Mouse (Mus musculus): Measurements from ENCODE around the gene Calcb. TPM values are rescaled to one million over a fixed set of nuclear protein-coding genes. Genes with fewer than 3 reads are reported as not detected.

The Calcb gene
- total RNA-seq, 1 experiment, result 0.80 TPM

DNA sequence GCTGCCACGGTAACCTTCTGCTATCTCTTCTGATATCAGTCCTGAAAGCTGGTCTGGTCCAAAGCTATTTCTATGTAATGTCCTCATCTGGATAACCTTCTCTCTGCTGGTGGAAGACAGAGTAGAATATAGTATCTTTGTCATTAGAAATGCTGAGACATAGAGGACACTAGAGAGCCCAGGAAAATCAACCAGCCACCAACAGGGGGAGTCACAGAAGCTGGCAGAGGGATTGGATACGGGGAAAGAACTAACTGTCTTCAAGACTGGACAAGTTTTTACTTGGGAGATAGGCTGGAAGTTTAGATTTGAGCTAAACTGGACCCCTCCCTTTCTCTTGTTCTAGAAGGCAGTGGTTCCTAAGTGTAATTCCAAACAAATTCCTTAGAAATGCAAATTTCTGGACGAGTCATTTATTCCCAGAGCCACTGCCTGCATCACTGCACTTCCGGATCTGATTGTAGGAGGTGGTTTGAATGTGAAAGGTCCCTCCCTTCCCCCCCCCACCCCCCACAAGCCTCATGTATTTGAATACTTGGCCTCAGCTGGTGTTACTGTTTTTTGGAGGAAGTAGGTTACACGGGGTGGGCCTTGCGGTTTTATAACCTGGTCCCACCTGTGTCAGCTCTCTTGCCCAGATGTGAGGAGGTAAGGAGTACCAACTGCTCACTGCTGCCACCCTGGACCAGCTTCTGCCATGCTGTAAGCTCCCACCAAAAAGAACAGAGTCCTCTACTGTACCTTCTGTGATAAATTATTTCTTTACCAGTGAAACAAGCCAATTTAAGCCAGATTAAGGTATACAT is 22.1 kb downstream of the Calcb start:
- Histone ChIP-seq H3K4me1 (ENCODE audit: control insufficient read depth in 2 of 2, insufficient read depth in 2 of 2, low read length in 2 of 2, poor library complexity in 1 of 2) (peaks cover 20 to 33% of the 10 kb centered on the region in 2 experiments), H3K27ac (ENCODE audit: insufficient read depth, low read depth, low read length, poor library complexity, severe bottlenecking) (peak overlapping the region; percentile 70; the same call in 1 of the 2 replicates), H3K36me3 (ENCODE audit: control insufficient read depth, insufficient read depth, low read length, poor library complexity, severe bottlenecking) (no peaks in the 10 kb centered on the region), H3K9ac (ENCODE audit: insufficient read depth, low read depth, low read length, poor library complexity, severe bottlenecking) (no peak overlapping the region), H3K9me3 (ENCODE audit: control insufficient read depth, insufficient read depth, low read depth, low read length) (no peaks in the 10 kb centered on the region), H3K4me3 (ENCODE audit: insufficient read depth in 1 of 2, low read depth in 1 of 2, low read length in 2 of 2, poor library complexity in 1 of 2, severe bottlenecking in 1 of 2) (peak overlapping the region in 1 of 2 experiments; percentile 4; a peak in 1 of 4 replicates)
- peak; percentile 61 for DNase-seq (ENCODE audit: low read depth, low spot score)
- TF ChIP-seq MAFK (IDR thresholded peaks at IDR 0.05; ENCODE audit: insufficient read depth, low read depth, low read length) (no peak), HCFC1 (IDR thresholded peaks at IDR 0.05; ENCODE audit: borderline replicate concordance, insufficient read depth, low read length) (no peak), ZNF384 (IDR thresholded peaks at IDR 0.05; ENCODE audit: low read depth, low read length) (no peak), ZC3H11A (IDR thresholded peaks at IDR 0.05; ENCODE audit: borderline replicate concordance, low read depth, low read length) (no peak), CHD2 (IDR thresholded peaks at IDR 0.05; ENCODE audit: low read depth, low read length) (no peak)
- in situ Hi-C loops (cut with MboI; ENCODE audit: low sequenced_read_pairs in 2 of 2, unreplicated experiment in 2 of 2), result no loop called here

DNA sequence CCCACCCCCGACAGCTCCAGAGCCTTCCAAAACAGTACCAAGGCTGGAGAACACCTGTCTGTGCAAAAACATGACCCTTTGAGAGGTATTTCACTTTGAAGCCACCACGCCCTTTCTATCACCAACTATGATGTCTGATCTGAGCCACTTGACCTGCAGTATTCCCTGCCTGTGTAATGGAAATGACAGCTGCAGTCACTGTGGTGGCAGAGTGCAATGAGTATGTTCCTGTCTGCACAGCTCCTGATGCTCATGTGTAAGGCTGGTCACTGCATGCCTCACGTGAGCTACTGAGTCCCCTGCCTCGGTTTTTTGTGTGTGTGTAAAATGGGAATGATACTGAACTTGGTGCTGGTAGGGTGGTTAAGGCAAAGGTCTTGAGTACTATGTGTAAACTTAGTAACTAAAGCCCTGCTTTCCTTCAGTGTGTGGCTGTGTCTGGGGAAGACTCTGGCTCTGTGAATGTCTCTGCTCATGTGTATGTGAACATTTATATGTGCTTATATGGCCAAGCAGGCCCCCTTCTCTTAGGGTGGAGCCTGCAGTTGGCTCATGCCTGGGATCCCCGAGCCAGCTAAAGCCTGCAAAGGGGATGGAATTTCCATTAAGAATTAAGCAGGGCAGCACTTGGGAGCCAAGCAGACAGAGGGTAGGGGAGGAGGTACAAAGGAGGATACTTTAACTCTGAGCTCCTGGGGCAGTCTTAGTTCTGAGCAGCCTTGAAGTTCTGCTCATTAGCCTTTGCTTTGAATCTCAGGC is 24.8 kb downstream of the Calcb start, which contains the start of gene Insc:
Gene Insc (plus strand): TSS at position 673 of the 759 bp plus-strand sequence.
- Histone ChIP-seq H3K9me3 (ENCODE audit: control insufficient read depth, insufficient read depth, low read depth, low read length) (no peaks in the 10 kb centered on the region), H3K4me1 (ENCODE audit: control insufficient read depth in 2 of 2, insufficient read depth in 2 of 2, low read length in 2 of 2, poor library complexity in 1 of 2) (peaks cover 20 to 33% of the 10 kb centered on the region in 2 experiments), H3K9ac (ENCODE audit: insufficient read depth, low read depth, low read length, poor library complexity, severe bottlenecking) (no peak within 1 kb of the TSS), H3K27ac (ENCODE audit: insufficient read depth, low read depth, low read length, poor library complexity, severe bottlenecking) (no peak within 1 kb of the TSS), H3K4me3 (ENCODE audit: insufficient read depth in 1 of 2, low read depth in 1 of 2, low read length in 2 of 2, poor library complexity in 1 of 2, severe bottlenecking in 1 of 2) (no peak within 1 kb of the TSS), H3K36me3 (ENCODE audit: control insufficient read depth, insufficient read depth, low read length, poor library complexity, severe bottlenecking) (no peaks in the 10 kb centered on the region)
- in situ Hi-C loops (cut with MboI; ENCODE audit: low sequenced_read_pairs in 2 of 2, unreplicated experiment in 2 of 2), result no loop called here
- no peak for DNase-seq (ENCODE audit: low read depth, low spot score)
- TF ChIP-seq HCFC1 (IDR thresholded peaks at IDR 0.05; ENCODE audit: borderline replicate concordance, insufficient read depth, low read length), result no peak
- TF ChIP-seq ZC3H11A (IDR thresholded peaks at IDR 0.05; ENCODE audit: borderline replicate concordance, low read depth, low read length), result no peak

DNA sequence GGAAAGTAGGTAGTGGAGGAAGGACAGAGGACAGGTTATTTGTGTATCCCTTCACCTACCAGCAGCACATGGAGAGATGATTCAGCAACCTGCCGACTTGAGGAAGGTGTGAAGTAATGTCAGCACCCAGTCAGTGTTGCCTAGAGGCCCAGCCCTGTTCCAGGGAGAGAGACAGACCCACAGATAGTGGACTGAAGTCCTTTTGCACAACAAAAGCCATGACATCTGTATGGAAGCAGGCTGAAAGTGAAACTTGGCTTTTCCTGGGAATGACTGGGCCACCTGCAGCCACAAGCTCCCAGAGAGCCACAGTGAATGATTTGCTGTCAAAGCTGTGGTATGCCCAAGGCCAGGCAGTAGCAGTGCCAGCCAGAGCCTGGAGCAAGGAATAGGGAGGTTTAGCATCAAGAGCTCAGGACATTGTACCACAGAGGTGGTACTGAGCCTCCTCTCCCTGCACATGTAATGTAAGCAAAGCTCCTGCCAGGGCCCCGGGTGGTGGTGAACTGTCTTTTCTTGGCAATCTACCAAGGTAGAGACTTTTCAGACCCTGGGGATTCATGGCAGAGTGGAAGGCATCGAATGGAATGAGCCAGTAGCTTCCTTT is 26.3 kb downstream of the Calcb start:
- Histone ChIP-seq H3K4me3 (ENCODE audit: insufficient read depth in 1 of 2, low read depth in 1 of 2, low read length in 2 of 2, poor library complexity in 1 of 2, severe bottlenecking in 1 of 2) (no peak overlapping the region), H3K9me3 (ENCODE audit: control insufficient read depth, insufficient read depth, low read depth, low read length) (no peaks in the 10 kb centered on the region), H3K36me3 (ENCODE audit: control insufficient read depth, insufficient read depth, low read length, poor library complexity, severe bottlenecking) (no peaks in the 10 kb centered on the region), H3K4me1 (ENCODE audit: control insufficient read depth in 2 of 2, insufficient read depth in 2 of 2, low read length in 2 of 2, poor library complexity in 1 of 2) (peaks cover 17 to 28% of the 10 kb centered on the region in 2 experiments), H3K27ac (ENCODE audit: insufficient read depth, low read depth, low read length, poor library complexity, severe bottlenecking) (no peak overlapping the region), H3K9ac (ENCODE audit: insufficient read depth, low read depth, low read length, poor library complexity, severe bottlenecking) (no peak overlapping the region)
- DNase-seq (ENCODE audit: low read depth, low spot score), result no peak
- in situ Hi-C loops (cut with MboI; ENCODE audit: low sequenced_read_pairs in 2 of 2, unreplicated experiment in 2 of 2), result no loop called here
- no peak for TF ChIP-seq ZC3H11A (IDR thresholded peaks at IDR 0.05; ENCODE audit: borderline replicate concordance, low read depth, low read length)
- no peak for TF ChIP-seq MAFK (IDR thresholded peaks at IDR 0.05; ENCODE audit: insufficient read depth, low read depth, low read length)
- no peak for TF ChIP-seq CHD2 (IDR thresholded peaks at IDR 0.05; ENCODE audit: low read depth, low read length)
- no peak for TF ChIP-seq ZNF384 (IDR thresholded peaks at IDR 0.05; ENCODE audit: low read depth, low read length)
- no peak for TF ChIP-seq HCFC1 (IDR thresholded peaks at IDR 0.05; ENCODE audit: borderline replicate concordance, insufficient read depth, low read length)

DNA sequence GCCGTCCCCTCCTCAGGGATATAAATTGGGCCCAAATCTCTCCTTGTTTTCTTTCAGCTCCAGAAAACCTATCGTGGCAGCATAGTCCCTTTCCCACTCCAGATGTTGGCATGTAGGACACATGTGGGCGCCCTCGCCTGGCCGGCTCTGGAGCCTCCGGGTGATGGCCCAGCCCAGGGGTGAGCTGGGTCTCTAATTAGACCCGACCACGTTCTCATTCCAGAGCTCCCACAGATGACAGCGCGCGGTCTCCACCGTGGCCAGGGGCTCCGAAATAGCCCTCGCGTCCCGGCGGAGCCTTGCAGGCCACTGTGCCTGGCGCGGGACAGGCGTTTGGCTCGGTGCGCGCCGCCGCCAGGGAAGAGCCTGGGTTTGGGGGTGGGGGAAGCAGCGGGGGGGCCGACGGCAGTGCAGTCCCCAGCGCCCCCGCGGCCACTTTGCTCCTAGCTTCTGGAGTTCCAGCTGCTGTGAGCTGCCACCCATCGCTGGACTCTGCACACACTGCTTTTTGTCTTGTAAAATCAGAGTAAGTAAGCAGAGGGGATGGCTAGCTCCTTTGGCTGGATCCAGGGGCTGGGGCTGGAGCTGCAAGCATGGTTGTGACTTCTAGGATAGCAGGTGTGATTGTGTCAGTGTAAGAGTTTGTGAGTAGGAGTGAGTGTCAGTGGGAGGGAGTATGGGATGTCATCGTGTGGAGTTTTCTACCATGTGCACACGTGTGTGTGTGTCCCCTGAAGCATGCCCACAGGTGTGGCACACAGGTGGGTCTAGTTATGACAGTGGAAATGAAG is 27.2 kb downstream of the Calcb start:
- Histone ChIP-seq H3K36me3 (ENCODE audit: control insufficient read depth, insufficient read depth, low read length, poor library complexity, severe bottlenecking) (no peaks in the 10 kb centered on the region), H3K27ac (ENCODE audit: insufficient read depth, low read depth, low read length, poor library complexity, severe bottlenecking) (no peak overlapping the region), H3K9ac (ENCODE audit: insufficient read depth, low read depth, low read length, poor library complexity, severe bottlenecking) (no peak overlapping the region), H3K4me3 (ENCODE audit: insufficient read depth in 1 of 2, low read depth in 1 of 2, low read length in 2 of 2, poor library complexity in 1 of 2, severe bottlenecking in 1 of 2) (peak overlapping the region; percentile 28 to 49), H3K4me1 (ENCODE audit: control insufficient read depth in 2 of 2, insufficient read depth in 2 of 2, low read length in 2 of 2, poor library complexity in 1 of 2) (peaks cover 12 to 25% of the 10 kb centered on the region in 2 experiments; a peak in 3 of 4 replicates), H3K9me3 (ENCODE audit: control insufficient read depth, insufficient read depth, low read depth, low read length) (no peaks in the 10 kb centered on the region)
- TF ChIP-seq CHD2 (IDR thresholded peaks at IDR 0.05; ENCODE audit: low read depth, low read length) (no peak), HCFC1 (IDR thresholded peaks at IDR 0.05; ENCODE audit: borderline replicate concordance, insufficient read depth, low read length) (no peak), ZNF384 (IDR thresholded peaks at IDR 0.05; ENCODE audit: low read depth, low read length) (no peak), MAFK (IDR thresholded peaks at IDR 0.05; ENCODE audit: insufficient read depth, low read depth, low read length) (no peak), ZC3H11A (IDR thresholded peaks at IDR 0.05; ENCODE audit: borderline replicate concordance, low read depth, low read length) (no peak)
- DNase-seq (ENCODE audit: low read depth, low spot score), result no peak
- in situ Hi-C loops (cut with MboI; ENCODE audit: low sequenced_read_pairs in 2 of 2, unreplicated experiment in 2 of 2), result no loop called here
